Mouse (Mus musculus): Measurements from ENCODE around the gene Qrsl1. TPM values are rescaled to one million over a fixed set of nuclear protein-coding genes. Genes with fewer than 3 reads are reported as not detected.

Gene Qrsl1
- polyA plus RNA-seq, 1 experiment, result 7.1 TPM

DNA sequence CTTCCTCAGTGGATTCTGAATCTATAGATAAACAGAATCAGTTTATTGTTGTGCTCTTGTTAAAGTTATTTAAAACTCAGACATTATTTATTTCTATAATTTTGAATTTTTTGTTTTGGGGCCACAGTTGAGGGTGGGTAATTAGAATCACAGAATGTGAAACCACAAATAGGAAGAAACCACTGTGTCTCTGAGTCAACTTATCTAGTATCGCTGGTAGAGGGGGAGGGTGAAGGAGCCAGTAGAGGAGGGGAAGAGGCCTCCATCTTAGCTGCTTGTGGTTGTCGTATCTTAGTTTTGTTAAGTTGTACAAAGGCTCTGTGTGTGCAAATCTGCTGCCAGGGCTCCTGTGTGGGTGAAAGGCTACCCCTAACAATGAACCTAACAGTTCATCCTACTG, 15.2 kb upstream of the Qrsl1 start:
- WGBS, result 72% methylated on average over 2 of the region's 2 CpGs
- no peaks in the 10 kb centered on the region for H3K4me1 ChIP-seq (ENCODE audit: control insufficient read depth, insufficient read depth, low read length)
- TF ChIP-seq CTCF (IDR thresholded peaks at IDR 0.05; ENCODE audit: insufficient read depth, low read length), result no peak
- no peak for TF ChIP-seq POLR2A (IDR thresholded peaks at IDR 0.05; ENCODE audit: borderline replicate concordance, extremely low read depth, low read depth, low read length)
- no peak for DNase-seq
- no peak overlapping the region for H3K4me3 ChIP-seq (replicated peaks; ENCODE audit: extremely low read depth, low read depth, low read length)

DNA sequence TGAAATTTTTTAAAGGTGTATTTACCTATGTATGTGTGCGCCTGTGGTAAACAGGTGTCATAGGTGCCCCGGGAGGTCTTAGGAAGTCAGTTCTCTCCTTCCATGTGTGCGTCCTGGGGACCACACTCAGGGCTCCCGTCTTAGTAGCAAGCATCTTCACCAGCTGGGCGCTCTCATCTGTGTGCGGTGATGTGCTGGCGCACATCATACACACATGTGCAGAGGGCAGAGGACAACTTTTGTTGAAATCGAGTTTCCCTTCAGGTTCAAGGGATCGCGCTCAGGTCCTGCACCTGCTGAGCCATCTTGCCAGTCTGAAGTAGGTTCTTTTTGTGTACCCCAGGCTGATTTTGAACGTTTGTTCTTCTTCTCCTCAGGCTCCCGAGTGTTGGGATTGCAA, 14.6 kb upstream of the Qrsl1 start:
- 88% methylated on average over 12 of the region's 12 CpGs for WGBS

DNA sequence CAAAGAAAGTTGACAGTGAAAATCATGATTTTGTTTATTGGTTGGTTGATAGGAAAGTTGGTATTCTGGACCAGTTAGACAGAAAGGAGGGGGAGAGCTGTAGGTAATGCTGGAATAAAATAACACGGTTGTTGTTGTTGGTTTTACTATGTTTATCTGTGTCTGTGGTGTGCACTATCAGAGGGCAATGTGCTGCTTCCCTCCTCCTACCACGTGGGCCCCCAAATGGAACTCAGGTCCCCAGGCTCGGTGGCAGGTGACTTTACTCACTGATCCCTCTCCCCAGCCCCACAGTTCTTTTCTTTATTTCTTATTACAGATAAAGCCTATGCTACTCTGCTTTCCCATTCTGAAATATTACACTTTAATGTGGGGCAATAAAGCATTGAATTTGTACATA, 10.7 kb upstream of the Qrsl1 start:
- Histone ChIP-seq H3K4me1 (ENCODE audit: control insufficient read depth, insufficient read depth, low read length) (no peaks in the 10 kb centered on the region), H3K4me3 (replicated peaks; ENCODE audit: extremely low read depth, low read depth, low read length) (no peak overlapping the region)
- TF ChIP-seq POLR2A (IDR thresholded peaks at IDR 0.05; ENCODE audit: borderline replicate concordance, extremely low read depth, low read depth, low read length) (no peak), CTCF (IDR thresholded peaks at IDR 0.05; ENCODE audit: insufficient read depth, low read length) (no peak)
- DNase-seq, result no peak
- whole genome bisulfite sequencing, result 93% methylated on average over 3 of the region's 3 CpGs

More for the DNA sequence above, 14.6 kb upstream of the Qrsl1 start:
- no peak for DNase-seq
- TF ChIP-seq POLR2A (IDR thresholded peaks at IDR 0.05; ENCODE audit: borderline replicate concordance, extremely low read depth, low read depth, low read length) (no peak), CTCF (IDR thresholded peaks at IDR 0.05; ENCODE audit: insufficient read depth, low read length) (no peak)
- Histone ChIP-seq H3K4me3 (replicated peaks; ENCODE audit: extremely low read depth, low read depth, low read length) (no peak overlapping the region), H3K4me1 (ENCODE audit: control insufficient read depth, insufficient read depth, low read length) (no peaks in the 10 kb centered on the region)

DNA sequence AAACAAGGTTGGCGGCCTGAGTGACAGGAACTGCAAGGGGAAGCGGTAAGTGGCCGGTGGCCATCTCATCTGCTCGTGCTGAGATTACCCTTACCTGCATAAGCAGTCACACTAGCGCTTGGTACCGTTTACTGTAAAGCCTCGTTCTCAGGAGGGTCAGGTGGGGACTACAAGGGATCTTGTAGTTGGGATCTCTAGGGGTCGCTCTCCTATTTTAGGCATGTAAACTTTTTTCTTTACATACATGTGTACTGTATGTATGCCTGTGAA, 9.3 kb upstream of the Qrsl1 start:
- no peak overlapping the region for H3K4me3 ChIP-seq (replicated peaks; ENCODE audit: extremely low read depth, low read depth, low read length)
- DNase-seq, result no peak
- no peaks in the 10 kb centered on the region for H3K4me1 ChIP-seq (ENCODE audit: control insufficient read depth, insufficient read depth, low read length)
- TF ChIP-seq CTCF (IDR thresholded peaks at IDR 0.05; ENCODE audit: insufficient read depth, low read length), result no peak
- no peak for TF ChIP-seq POLR2A (IDR thresholded peaks at IDR 0.05; ENCODE audit: borderline replicate concordance, extremely low read depth, low read depth, low read length)
- WGBS, result 87% methylated on average over 8 of the region's 8 CpGs

DNA sequence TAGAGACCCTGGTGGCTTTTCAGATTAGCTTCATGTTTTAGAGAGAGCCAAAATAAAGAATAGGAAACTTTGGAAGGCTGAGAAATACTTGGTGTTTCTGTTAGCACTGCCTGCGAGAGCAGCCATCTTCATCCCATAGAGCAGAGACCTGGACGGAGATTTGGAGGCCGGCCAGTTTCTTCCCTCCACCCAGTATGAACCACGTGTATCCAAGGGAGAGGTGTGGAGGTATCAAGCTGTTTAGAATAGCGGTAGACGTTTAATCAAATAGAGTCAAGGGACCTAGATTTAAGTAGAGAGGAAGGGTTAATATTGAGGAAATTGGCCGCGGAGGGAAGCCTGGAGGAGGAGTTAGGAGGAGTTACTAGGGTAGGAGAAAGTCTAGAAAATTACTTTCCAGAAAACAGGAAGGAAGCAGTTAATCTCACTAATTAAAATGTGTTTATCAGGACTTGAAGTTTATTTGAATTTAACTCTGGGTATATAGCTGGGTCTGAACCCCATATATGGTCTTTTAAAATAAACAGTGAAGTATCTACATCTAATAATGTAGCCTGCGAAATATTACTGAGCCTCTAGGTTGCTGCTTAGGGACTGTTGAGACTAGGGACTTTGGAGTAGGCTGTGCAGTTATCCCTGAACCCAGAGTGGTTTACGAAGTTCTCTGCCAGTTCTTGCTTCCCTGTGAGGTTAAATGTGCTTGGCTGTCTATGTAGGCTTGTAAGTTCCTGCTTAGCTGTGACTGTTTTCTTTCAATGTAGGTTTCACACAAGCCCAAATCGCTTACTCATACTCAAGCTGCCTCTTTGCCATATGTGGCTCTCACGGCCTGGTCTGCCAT, 8.7 kb upstream of the Qrsl1 start:
- no peak for TF ChIP-seq CTCF (IDR thresholded peaks at IDR 0.05; ENCODE audit: insufficient read depth, low read length)
- TF ChIP-seq POLR2A (IDR thresholded peaks at IDR 0.05; ENCODE audit: borderline replicate concordance, extremely low read depth, low read depth, low read length), result no peak
- no peak for DNase-seq
- no peaks in the 10 kb centered on the region for H3K4me1 ChIP-seq (ENCODE audit: control insufficient read depth, insufficient read depth, low read length)
- no peak overlapping the region for H3K4me3 ChIP-seq (replicated peaks; ENCODE audit: extremely low read depth, low read depth, low read length)
- 67% methylated on average over 12 of the region's 12 CpGs for WGBS

DNA sequence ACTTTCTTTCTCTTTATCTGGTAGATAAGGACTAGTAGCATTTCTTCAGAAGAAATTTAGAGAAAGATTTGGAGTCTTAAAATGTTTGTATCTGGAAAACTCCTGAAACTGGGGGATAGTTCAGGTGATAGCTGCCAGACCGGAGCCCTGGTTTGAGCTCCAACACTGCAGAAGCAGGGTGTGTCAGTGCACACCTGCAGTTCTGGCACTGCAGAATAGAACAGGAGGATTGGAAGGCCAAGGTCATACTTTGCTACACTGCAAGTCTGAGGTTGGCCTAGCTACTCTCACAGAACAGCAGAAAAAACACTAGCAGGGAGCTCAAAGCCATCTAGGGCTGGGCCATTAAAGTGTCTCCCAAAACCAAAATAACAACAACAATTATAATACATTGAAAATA, 3.0 kb upstream of the Qrsl1 start:
- Histone ChIP-seq H3K4me3 (replicated peaks; ENCODE audit: extremely low read depth, low read depth, low read length) (no peak overlapping the region), H3K4me1 (ENCODE audit: control insufficient read depth, insufficient read depth, low read length) (no peaks in the 10 kb centered on the region)
- DNase-seq, result no peak
- WGBS, result 92% methylated on average over 1 of the region's 1 CpGs
- no peak for TF ChIP-seq CTCF (IDR thresholded peaks at IDR 0.05; ENCODE audit: insufficient read depth, low read length)
- TF ChIP-seq POLR2A (IDR thresholded peaks at IDR 0.05; ENCODE audit: borderline replicate concordance, extremely low read depth, low read depth, low read length), result no peak

DNA sequence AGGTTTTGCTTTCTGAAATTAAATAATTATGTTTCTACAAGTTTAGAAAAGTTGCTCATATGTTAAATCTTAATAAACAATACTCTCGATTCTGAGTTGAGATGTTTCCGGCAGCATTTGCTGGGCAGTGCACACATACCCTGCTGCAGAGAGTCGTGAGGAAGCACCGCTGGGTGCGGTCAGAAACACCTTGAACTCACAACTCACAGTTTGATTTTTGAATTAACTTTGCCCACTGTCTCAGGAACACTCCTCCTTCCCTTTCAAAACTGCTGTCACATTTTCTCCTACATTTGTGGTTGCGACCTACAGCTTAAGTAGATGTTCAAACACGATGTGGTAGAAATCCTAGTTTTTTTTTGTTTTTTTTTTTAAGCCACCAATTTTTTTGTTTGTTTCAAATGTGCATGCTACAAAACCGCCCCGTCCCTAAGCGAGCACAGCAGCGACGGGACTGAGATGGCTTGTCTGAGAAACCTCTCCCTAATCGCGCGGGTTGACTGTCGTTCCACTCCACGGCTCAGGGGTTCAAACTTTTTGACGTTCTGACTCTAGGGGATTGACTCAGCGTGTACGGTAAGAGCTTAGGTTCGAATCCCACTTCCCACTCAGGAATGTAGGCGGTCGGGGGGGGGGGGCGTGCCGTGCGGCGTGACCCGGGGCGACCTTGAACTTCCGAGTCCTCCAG, 518 bp downstream of the Qrsl1 start:
- H3K4me1 ChIP-seq (ENCODE audit: control insufficient read depth, insufficient read depth, low read length), result no peaks in the 10 kb centered on the region
- WGBS, result 3% methylated on average over 30 of the region's 30 CpGs
- no peak for DNase-seq

DNA sequence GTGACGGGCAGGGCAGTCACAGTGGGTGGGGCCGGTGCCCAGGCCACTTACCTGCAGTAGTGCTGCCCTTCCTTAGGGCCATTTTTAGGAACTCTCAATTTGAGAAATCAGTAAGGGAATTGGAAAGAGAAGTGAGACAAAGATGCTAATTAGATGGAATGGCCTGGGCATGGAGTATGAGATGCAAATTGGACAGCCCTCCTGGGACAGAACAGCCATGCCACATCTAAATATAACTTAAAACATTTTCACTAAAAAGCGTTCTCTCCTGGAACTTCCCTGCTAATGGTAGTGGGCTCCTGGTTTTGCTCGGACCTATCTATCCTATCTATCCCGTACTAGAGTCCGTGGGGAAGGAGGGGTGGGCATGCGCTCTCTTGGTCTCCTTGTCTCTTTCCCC, 3.3 kb downstream of the Qrsl1 start:
- no peak for DNase-seq
- Histone ChIP-seq H3K4me3 (replicated peaks; ENCODE audit: extremely low read depth, low read depth, low read length) (no peak overlapping the region), H3K4me1 (ENCODE audit: control insufficient read depth, insufficient read depth, low read length) (no peaks in the 10 kb centered on the region)
- WGBS, result 88% methylated on average over 7 of the region's 7 CpGs
- TF ChIP-seq CTCF (IDR thresholded peaks at IDR 0.05; ENCODE audit: insufficient read depth, low read length), result no peak
- no peak for TF ChIP-seq POLR2A (IDR thresholded peaks at IDR 0.05; ENCODE audit: borderline replicate concordance, extremely low read depth, low read depth, low read length)

More for the DNA sequence above, 518 bp downstream of the Qrsl1 start:
- peak overlapping the region; percentile 93 for H3K4me3 ChIP-seq (replicated peaks; ENCODE audit: extremely low read depth, low read depth, low read length)
- TF ChIP-seq POLR2A (IDR thresholded peaks at IDR 0.05; ENCODE audit: borderline replicate concordance, extremely low read depth, low read depth, low read length) (no peak), CTCF (IDR thresholded peaks at IDR 0.05; ENCODE audit: insufficient read depth, low read length) (no peak)

DNA sequence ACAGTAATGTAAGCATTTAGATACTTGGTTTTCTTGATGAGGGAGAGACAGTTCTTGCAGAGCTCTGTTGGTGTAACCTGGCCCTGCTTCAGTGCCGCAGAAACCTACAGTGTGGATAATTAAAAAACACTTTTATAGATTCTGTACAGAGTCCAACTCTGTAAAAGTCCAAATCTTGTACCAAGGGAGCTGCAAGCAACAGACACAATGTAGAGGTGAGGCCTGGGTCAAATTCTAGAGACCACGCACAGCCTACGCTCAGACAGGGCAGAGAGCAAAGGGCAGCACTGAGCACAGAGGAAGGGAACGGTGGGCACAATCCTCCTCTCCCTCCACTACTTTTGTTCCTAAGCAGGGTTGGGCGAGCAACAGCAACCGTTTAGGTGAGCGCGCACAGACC, 5.5 kb downstream of the Qrsl1 start:
- WGBS, result 92% methylated on average over 8 of the region's 8 CpGs

DNA sequence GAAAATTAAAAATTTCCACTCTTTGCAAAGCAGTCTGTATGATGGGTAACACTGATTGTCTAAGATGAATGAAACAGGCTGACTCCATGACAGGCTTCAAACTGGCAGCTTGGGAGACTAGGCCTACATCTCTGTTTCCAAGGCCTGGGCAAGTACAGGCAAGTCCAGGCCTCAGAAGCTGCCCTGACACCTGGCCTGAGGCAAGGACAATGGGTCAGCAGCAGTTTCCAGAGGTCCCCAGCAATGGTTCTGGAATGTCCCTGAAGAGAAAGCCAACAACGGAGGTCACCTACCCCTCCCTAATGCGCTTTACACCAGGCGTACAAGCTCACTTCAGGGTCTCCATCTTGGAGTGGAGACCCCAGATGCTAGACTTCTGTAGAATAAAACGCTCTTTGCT, 8.6 kb downstream of the Qrsl1 start:
- 98% methylated on average over 4 of the region's 4 CpGs for WGBS
- H3K4me3 ChIP-seq (replicated peaks; ENCODE audit: extremely low read depth, low read depth, low read length), result no peak overlapping the region
- H3K4me1 ChIP-seq (ENCODE audit: control insufficient read depth, insufficient read depth, low read length), result no peaks in the 10 kb centered on the region
- TF ChIP-seq CTCF (IDR thresholded peaks at IDR 0.05; ENCODE audit: insufficient read depth, low read length), result no peak
- no peak for TF ChIP-seq POLR2A (IDR thresholded peaks at IDR 0.05; ENCODE audit: borderline replicate concordance, extremely low read depth, low read depth, low read length)
- no peak for DNase-seq

More for the DNA sequence above, 5.5 kb downstream of the Qrsl1 start:
- no peak overlapping the region for H3K4me3 ChIP-seq (replicated peaks; ENCODE audit: extremely low read depth, low read depth, low read length)
- no peak for TF ChIP-seq CTCF (IDR thresholded peaks at IDR 0.05; ENCODE audit: insufficient read depth, low read length)
- no peak for TF ChIP-seq POLR2A (IDR thresholded peaks at IDR 0.05; ENCODE audit: borderline replicate concordance, extremely low read depth, low read depth, low read length)
- DNase-seq, result no peak
- H3K4me1 ChIP-seq (ENCODE audit: control insufficient read depth, insufficient read depth, low read length), result no peaks in the 10 kb centered on the region
